Mouse (Mus musculus) ES-Bruce4 (cell line): ENCODE results near the gene Dnajc7. TPM values are rescaled to one million over a fixed set of nuclear protein-coding genes. Genes with fewer than 3 reads are reported as not detected.
"Not testable (repeated sequence)": the region's sequence is repeated elsewhere in the genome, so short reads cannot be mapped to it uniquely, and the experiment has no call there.

Experiments used
- H3K27ac ChIP-seq: 2 replicates; pipeline ENCODE4 v1.5.1; 2012; ENCODE audit warnings: low read length, inconsistent platforms; ENCODE audit not compliant: insufficient read depth
- H3K27me3 ChIP-seq: 2 replicates; pipeline ENCODE4 v1.6.1; 2012; ENCODE audit warnings: mild to moderate bottlenecking, low read length, inconsistent platforms; ENCODE audit not compliant: control insufficient read depth, poor library complexity, insufficient read depth, severe bottlenecking
- H3K36me3 ChIP-seq: 2 replicates; pipeline ENCODE4 v1.6.1; 2012; ENCODE audit warnings: inconsistent platforms, mild to moderate bottlenecking, low read length, moderate library complexity; ENCODE audit not compliant: control insufficient read depth, poor library complexity, insufficient read depth, severe bottlenecking
- H3K4me1 ChIP-seq: one replicate; pipeline ENCODE4 v1.8.1; 2011; ENCODE audit warnings: low read length; ENCODE audit not compliant: control insufficient read depth, insufficient read depth
- H3K4me3 ChIP-seq: 2 replicates; pipeline ENCODE4 v1.5.1; 2011; ENCODE audit warnings: low read depth, mild to moderate bottlenecking, low read length
- H3K9ac ChIP-seq: 2 replicates; pipeline ENCODE4 v1.6.1; 2012; ENCODE audit warnings: low read depth, mild to moderate bottlenecking, inconsistent platforms; ENCODE audit not compliant: poor library complexity, severe bottlenecking
- H3K9me3 ChIP-seq: replicated peaks from 2 replicates; pipeline ENCODE4 v1.6.1; 2012; ENCODE audit warnings: mild to moderate bottlenecking, low read length, inconsistent platforms; ENCODE audit not compliant: control insufficient read depth, poor library complexity, insufficient read depth, severe bottlenecking
- CTCF ChIP-seq: IDR thresholded peaks from one replicate; pipeline ENCODE4 v1.8.1; 2011; ENCODE audit warnings: low read depth, low read length
- EP300 ChIP-seq: IDR thresholded peaks from 2 replicates; pipeline ENCODE4 v1.6.1; 2011; ENCODE audit warnings: low read depth, low read length; ENCODE audit not compliant: insufficient read depth
- POLR2A ChIP-seq: IDR thresholded peaks from one replicate; pipeline ENCODE4 v1.8.1; 2011; ENCODE audit warnings: low read length; ENCODE audit not compliant: insufficient read depth
- polyA plus RNA-seq: library from polyadenylated mRNA; stranded (reverse); fragments of >200 nt; gene quantifications from 2 replicates; pipeline ENCODE4 v1.2.4, GENCODE M21; 2011; ENCODE audit warnings: low read depth; ENCODE audit not compliant: missing spikeins, insufficient read depth, insufficient read length

The Dnajc7 gene
- polyA plus RNA-seq = 369 and 376 TPM in 2 replicates

- peak within 1 kb of the TSS; percentile 100 for H3K4me3 ChIP-seq
- H3K4me1 ChIP-seq = no peaks in the 10 kb centered on the region
- H3K27ac ChIP-seq = peak within 1 kb of the TSS; percentile 95
- no peaks in the 10 kb centered on the region for H3K36me3 ChIP-seq
- H3K9ac ChIP-seq = peak within 1 kb of the TSS; percentile 89
- H3K27me3 ChIP-seq = no peaks in the 10 kb centered on the region
- H3K9me3 ChIP-seq = no peaks in the 10 kb centered on the region
- no peak for TF ChIP-seq EP300
- no peak for TF ChIP-seq CTCF
- TF ChIP-seq POLR2A = no peak
Measured at GRCm38 (mm10) chr11:100619982-100620381, at the start of gene Dnajc7. Gene Dnajc7, minus strand, starts transcription at chr11:100620168.

- Histone ChIP-seq H3K36me3 (no peaks in the 10 kb centered on the region), H3K9me3 (peaks cover 11% of the 10 kb centered on the region), H3K4me3 (no peak overlapping the region), H3K4me1 (peaks cover 3% of the 10 kb centered on the region), H3K27ac (no peak overlapping the region), H3K27me3 (no peaks in the 10 kb centered on the region), H3K9ac (no peak overlapping the region)
- no peak for TF ChIP-seq EP300
- TF ChIP-seq CTCF = no peak
Measured at GRCm38 (mm10) chr11:100659806-100660205, 39.8 kb upstream of the Dnajc7 start.

- Histone ChIP-seq H3K4me3 (no peak overlapping the region), H3K27ac (no peak overlapping the region), H3K9me3 (0 out of 2 replicates have a peak, but pooled peaks cover under 1% of the 10 kb centered on the region), H3K4me1 (peaks cover 3% of the 10 kb centered on the region), H3K9ac (peak overlapping the region; percentile 3; the same call in 1 of the 2 replicates), H3K27me3 (no peaks in the 10 kb centered on the region), H3K36me3 (no peaks in the 10 kb centered on the region)
- no peak for TF ChIP-seq POLR2A
- no peak for TF ChIP-seq EP300
- no peak for TF ChIP-seq CTCF
Measured at GRCm38 (mm10) chr11:100656458-100656857, 36.5 kb upstream of the Dnajc7 start.

GRCm38 (mm10) chr11:100655589-100655988, 35.6 kb upstream of the Dnajc7 start:
- not testable (repeated sequence) for H3K36me3 ChIP-seq, H3K27ac ChIP-seq

GRCm38 (mm10) chr11:100651748-100652147, 31.8 kb upstream of the Dnajc7 start:
- Histone ChIP-seq H3K27me3 (no peaks in the 10 kb centered on the region), H3K4me3 (no peak overlapping the region), H3K9ac (no peak overlapping the region), H3K9me3 (no peaks in the 10 kb centered on the region), H3K4me1 (peaks cover 3% of the 10 kb centered on the region), H3K36me3 (no peaks in the 10 kb centered on the region), H3K27ac (no peak overlapping the region)
- no peak for TF ChIP-seq EP300
- TF ChIP-seq POLR2A = no peak
- TF ChIP-seq CTCF = no peak

More at GRCm38 (mm10) chr11:100655589-100655988, 35.6 kb upstream of the Dnajc7 start:
- H3K4me3 ChIP-seq, H3K9me3 ChIP-seq, H3K27me3 ChIP-seq, H3K9ac ChIP-seq, H3K4me1 ChIP-seq: not testable (repeated sequence)

GRCm38 (mm10) chr11:100651205-100651604, 31.2 kb upstream of the Dnajc7 start:
- Histone ChIP-seq H3K27ac (no peak overlapping the region), H3K4me1 (peaks cover 1% of the 10 kb centered on the region)

More at GRCm38 (mm10) chr11:100651205-100651604, 31.2 kb upstream of the Dnajc7 start:
- Histone ChIP-seq H3K27me3 (no peaks in the 10 kb centered on the region), H3K9me3 (no peaks in the 10 kb centered on the region), H3K4me3 (no peak overlapping the region), H3K9ac (no peak overlapping the region), H3K36me3 (no peaks in the 10 kb centered on the region)
- TF ChIP-seq POLR2A (no peak), EP300 (no peak), CTCF (no peak)
